ENCODE assay signal across 8 mouse cellular contexts in genomic region chr2:163401221-163401620, GRCm38 (mm10). TPM values are rescaled to one million over a fixed set of nuclear protein-coding genes. Genes with fewer than 3 reads are reported as not detected.
DNase-seq lines count a peak whose midpoint lies in the region; ATAC-seq and TF ChIP-seq lines count a peak whose summit lies in the region.

No protein-coding gene starts in this region.

- no peaks in the 10 kb centered on the region for H3K9me3 ChIP-seq in kidney, postnatal 0 days (replicated peaks; ENCODE audit: low read length)
- no peaks in the 10 kb centered on the region for H3K9me3 ChIP-seq in liver, embryonic 11.5 days (ENCODE audit: control insufficient read depth, low read length)

- peaks cover 3% of the 10 kb centered on the region; the same call in 1 of the 2 replicates for H3K36me3 ChIP-seq in kidney, postnatal 0 days (ENCODE audit: insufficient read depth, low read length)
- H3K36me3 ChIP-seq in liver, embryonic 11.5 days (ENCODE audit: control insufficient read depth, insufficient read depth, low read length), result no peaks in the 10 kb centered on the region

- peak; percentile 50 for DNase-seq in 3134 (ENCODE audit: extremely low read depth, insufficient read length, low spot score)
- peak; percentile 86 for DNase-seq in ES-CJ7 (ENCODE audit: low read depth, low spot score)
- DNase-seq in c-Kit-positive CD71-positive TER-119-positive erythroid progenitor cells, embryonic 14.5 days (ENCODE audit: low spot score), result peak; percentile 88
- DNase-seq in kidney, postnatal 0 days (ENCODE audit: low spot score), result peak; percentile 95
- peak; percentile 64 for DNase-seq in liver, embryonic 11.5 days (ENCODE audit: low spot score)
- DNase-seq in ovary, postnatal 10 days (ENCODE audit: low spot score), result peak; percentile 72
- peak; percentile 32 to 69 for DNase-seq in thymus, postnatal 10 days (ENCODE audit: low spot score in 2 of 2)

- no peak overlapping the region for H3K4me3 ChIP-seq in kidney, postnatal 0 days (replicated peaks; ENCODE audit: low read depth, low read length)
- H3K4me3 ChIP-seq in liver, embryonic 11.5 days (ENCODE audit: low read depth, low read length), result no peak overlapping the region

- ATAC-seq in frontal cortex, adult (ENCODE audit: low TSS enrichment), result peak; percentile 67
- no peak for ATAC-seq in kidney, postnatal 0 days (replicated peaks; ENCODE audit: low FRiP score, low read depth)
- ATAC-seq in liver, embryonic 11.5 days (replicated peaks; ENCODE audit: low FRiP score), result 0 out of 2 replicates have a peak, but pooled peaks have one; percentile 45

- no peak overlapping the region for H3K9ac ChIP-seq in kidney, postnatal 0 days (ENCODE audit: low read depth, low read length)
- H3K9ac ChIP-seq in liver, embryonic 11.5 days (ENCODE audit: low read depth, low read length), result no peak overlapping the region

- peaks cover 8% of the 10 kb centered on the region for H3K4me1 ChIP-seq in kidney, postnatal 0 days (replicated peaks; ENCODE audit: insufficient read depth, low read length)
- no peaks in the 10 kb centered on the region; the same call in 1 of the 2 replicates for H3K4me1 ChIP-seq in liver, embryonic 11.5 days (replicated peaks; ENCODE audit: control insufficient read depth, insufficient read depth, low read length)

- no peaks in the 10 kb centered on the region for H3K27me3 ChIP-seq in kidney, postnatal 0 days (ENCODE audit: insufficient read depth, low read length)
- 0 out of 2 replicates have a peak, but pooled peaks cover 4% of the 10 kb centered on the region for H3K27me3 ChIP-seq in liver, embryonic 11.5 days (replicated peaks; ENCODE audit: control insufficient read depth, insufficient read depth, low read length)

- TF ChIP-seq CTCF in kidney, postnatal 0 days (IDR thresholded peaks at IDR 0.05; ENCODE audit: low read depth), result peak; percentile 100

- H3K4me2 ChIP-seq in kidney, postnatal 0 days (ENCODE audit: low read length), result no peak overlapping the region
- H3K4me2 ChIP-seq in liver, embryonic 11.5 days, result no peak overlapping the region

- WGBS in kidney, postnatal 0 days, result 5% methylated on average over 8 of the region's 8 CpGs
- WGBS in liver, embryonic 11.5 days, result 7% methylated on average over 8 of the region's 8 CpGs

- no peak overlapping the region for H3K27ac ChIP-seq in kidney, postnatal 0 days
- no peak overlapping the region for H3K27ac ChIP-seq in liver, embryonic 11.5 days (ENCODE audit: low read depth, low read length)

RNA-seq across cellular contexts. Expression of gene Jph2, which starts 3.4 kb away (rescaled TPM):
- 3.4 and 3.5 TPM in 2 replicates for polyA plus RNA-seq in kidney, postnatal 0 days (2015; fragmentation: Nextera tagmentation; extraction: Ambion mirVana)
- polyA plus RNA-seq in liver, embryonic 11.5 days (2014; fragmentation: Nextera tagmentation; extraction: Ambion mirVana), result 0.19 and 0.26 TPM in 2 replicates

RNA-seq across cellular contexts. Expression of gene Oser1, which starts 23.3 kb away (rescaled TPM):
- 74.9 and 78.2 TPM in 2 replicates for polyA plus RNA-seq in kidney, postnatal 0 days (2015; fragmentation: Nextera tagmentation; extraction: Ambion mirVana)
- polyA plus RNA-seq in liver, embryonic 11.5 days (2014; fragmentation: Nextera tagmentation; extraction: Ambion mirVana), result 61.0 and 67.8 TPM in 2 replicates

RNA-seq across cellular contexts. Expression of gene Gdap1l1, which starts 37.1 kb away (rescaled TPM):
- 0.64 and 0.74 TPM in 2 replicates for polyA plus RNA-seq in kidney, postnatal 0 days (2015; fragmentation: Nextera tagmentation; extraction: Ambion mirVana)
- 1.4 and 1.7 TPM in 2 replicates for polyA plus RNA-seq in liver, embryonic 11.5 days (2014; fragmentation: Nextera tagmentation; extraction: Ambion mirVana)
